Mouse (Mus musculus): ENCODE data around the gene Slc2a12.

The Slc2a12 gene

DNA sequence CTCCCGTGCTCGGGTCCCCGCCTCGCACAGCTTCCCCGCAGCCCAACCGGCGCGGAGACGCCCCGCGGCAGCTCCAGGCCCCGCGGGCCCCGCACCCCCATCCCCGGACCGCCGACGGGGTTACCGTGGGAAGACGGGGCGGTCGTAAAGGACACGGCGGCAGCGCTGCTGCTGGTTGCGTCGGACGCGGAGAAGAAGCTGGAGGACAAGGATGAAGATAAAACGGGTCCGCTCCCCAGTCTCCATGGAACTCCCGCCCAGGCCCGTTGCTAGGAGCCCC lies 86.1 kb downstream of the Slc2a12 start:
- DNase-seq = no peak

DNA sequence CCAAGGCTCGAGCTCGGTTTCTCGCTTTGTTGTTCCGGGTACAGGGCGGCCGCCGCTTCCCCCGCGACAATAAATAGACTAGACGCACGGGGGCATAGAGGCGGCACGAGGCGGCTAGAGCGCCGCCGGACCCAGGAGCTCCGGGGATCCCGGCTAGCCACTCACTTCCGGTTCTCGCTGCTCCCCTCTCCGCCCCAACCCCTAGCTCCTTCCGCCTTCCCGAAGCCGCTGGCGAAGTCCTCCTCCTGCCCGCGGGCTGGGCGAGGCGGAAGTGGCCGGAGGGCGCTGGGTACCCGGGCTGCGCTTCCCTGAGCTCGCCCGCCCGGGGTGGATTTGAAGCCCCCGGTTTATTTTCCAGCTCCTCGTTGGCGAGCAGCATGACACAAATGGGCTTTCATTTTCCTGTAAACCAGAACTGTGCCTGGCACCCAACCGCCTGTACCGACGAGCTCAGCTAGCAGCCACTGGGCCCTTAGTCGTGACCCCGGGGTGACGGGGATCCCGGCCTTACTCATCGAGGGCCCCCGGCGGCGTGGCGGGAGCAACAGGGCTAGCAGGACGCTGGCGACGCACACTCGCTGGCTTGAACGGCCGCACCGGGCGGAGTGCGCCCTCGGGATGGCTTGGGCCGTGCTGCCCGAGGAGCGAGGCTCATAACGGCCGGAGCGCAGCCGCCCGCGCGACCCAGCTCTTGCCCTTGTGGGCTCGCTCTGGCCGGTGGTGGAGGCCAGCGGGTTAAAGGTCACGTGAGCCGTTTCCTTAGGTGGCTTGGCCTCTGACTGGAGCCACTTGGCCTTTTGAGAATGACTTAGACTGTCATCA lies 86.7 kb downstream of the Slc2a12 start, which contains the start of gene Tbpl1:
Gene Tbpl1 (minus strand): TSS at position 667 of the 822 bp plus-strand sequence.
- peak; percentile 95 to 97 for DNase-seq

DNA sequence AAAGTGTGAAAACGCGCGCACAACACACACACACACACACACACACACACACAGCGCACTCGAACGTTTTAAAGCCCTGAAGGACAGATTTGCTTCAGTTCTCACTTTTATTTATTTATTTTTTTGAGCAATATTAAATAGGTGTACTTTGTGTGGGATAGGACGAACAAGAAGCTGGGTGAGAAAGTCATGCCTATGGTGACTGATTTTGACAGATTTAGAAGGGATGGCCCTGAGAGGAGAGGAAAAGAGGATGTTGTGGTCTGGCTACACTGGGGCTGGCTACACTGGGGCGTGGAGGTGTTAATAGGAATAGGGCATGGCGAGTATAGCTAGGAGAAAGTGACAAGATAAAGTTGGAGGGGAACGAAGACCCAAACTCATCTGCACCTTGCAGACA lies 87.4 kb downstream of the Slc2a12 start:
- DNase-seq = peak in 1 of 2 experiments; percentile 23

DNA sequence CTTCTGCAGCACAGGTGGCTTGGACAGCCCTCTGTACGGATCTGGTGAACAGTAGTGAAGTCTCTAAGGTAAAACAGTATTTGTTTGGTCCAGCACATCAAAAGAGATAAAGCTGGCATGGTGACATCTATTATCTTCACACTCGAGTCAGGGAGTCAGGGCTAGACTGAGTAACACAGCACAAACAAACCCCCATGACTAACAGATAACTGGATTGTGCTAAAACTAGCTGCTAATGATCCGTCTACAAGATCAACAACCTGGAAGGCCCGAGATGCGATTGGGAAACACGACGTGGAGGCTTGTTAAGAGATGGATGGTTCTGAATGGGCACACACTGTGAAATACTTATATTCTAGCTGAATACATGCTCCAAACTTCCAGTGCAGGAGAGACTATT lies 101.1 kb downstream of the Slc2a12 start:
- no peak for DNase-seq

DNA sequence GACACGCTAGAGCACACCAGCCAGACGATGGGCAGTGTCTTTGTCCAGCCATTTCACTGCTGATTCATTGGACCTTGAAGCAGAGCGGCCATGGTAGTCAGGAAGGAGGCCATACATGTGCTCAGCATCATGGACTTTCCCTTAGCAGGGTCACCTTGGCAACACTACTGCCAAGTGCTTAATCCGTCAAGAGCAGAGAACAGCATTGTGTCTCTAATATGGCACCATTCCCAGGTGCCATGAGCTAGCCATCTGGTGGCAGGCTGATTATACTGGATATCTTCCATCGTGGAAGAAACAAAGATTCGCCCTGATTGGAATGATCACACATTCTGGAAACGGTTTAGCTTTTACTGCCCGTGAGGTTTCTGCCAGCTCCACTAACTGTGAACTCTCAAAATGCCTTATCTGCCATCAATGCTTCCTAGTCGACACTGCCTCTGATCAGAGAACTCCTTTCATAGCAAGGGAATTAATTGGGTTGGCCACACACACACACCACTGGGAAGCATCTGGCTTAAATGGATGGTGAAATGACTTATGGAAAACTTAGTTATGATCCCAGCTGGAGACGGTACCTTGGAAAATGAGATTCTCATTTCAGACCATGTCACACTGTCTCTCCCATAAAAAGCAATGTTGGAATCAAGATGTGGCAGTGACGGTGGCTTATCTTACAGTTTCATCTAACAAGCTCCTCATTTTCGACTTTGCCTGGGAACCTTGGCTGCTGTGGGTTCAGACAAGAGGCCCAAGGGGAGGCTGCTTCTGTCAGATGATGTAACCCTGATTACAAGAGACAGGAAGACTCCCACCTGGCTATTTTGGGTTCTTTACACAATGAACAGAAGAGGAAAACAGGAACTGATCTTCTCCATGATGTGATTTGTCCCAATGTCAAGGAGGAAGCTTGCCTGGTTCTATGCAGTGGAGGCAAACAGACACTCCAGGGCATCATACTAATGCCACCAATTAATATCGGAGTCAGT lies 101.8 kb downstream of the Slc2a12 start:
- peak; percentile 92 to 93 for DNase-seq

DNA sequence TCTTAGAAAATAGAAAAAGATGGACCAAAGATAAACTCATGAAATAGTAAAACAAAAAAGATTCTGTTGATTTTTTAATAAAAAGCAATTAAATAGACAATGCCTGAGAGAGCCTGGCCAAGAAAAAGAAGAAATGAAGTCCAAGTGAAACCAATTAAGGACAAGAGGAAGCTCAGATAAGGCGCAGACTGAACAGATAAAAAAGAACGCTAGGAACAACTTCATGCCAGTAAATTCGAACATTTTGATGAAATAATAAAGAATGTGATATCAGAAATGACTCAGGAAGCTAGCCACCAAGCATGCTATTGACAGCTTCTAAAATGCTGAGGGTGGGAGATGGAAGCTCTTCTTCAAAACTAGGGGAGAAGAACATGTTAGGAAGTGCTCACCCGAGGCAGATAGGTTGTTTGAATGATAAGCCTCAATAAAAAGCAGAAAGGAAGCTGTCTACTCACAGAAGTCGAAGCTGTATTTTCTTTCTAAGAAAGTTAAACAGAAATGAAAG lies 106.4 kb downstream of the Slc2a12 start:
- peak in 1 of 2 experiments; percentile 0 for DNase-seq
